Mouse (Mus musculus) activated CD4-positive, CD25-positive, alpha-beta regulatory T cell, adult 4 months (primary cell): ENCODE measurements around the gene Obox8. TPM values are rescaled to one million over a fixed set of nuclear protein-coding genes. Genes with fewer than 3 reads are reported as not detected.

Experiments used
- ATAC-seq: one replicate; pipeline ENCODE4 v1.8.0; 2017
- polyA plus RNA-seq, 2 experiments: library from polyadenylated mRNA; unstranded; fragments of 100-300 nt; shearing (Covaris generic); gene quantifications; one replicate each; pipeline ENCODE4 v1.2.1; 2017

The Obox8 gene
- polyA plus RNA-seq, result under 1 TPM in 1 of 2 experiments, not detected in 1; 0.38 TPM

- no peak for ATAC-seq
Observed at GRCm38 (mm10) chr7:14333457-14333856, at the start of gene Obox8. Gene Obox8, minus strand, starts transcription at chr7:14333557.

GRCm38 (mm10) chr7:14317209-14317608 lies 16.1 kb downstream of the Obox8 start:
- ATAC-seq, result peak; percentile 43

DNA sequence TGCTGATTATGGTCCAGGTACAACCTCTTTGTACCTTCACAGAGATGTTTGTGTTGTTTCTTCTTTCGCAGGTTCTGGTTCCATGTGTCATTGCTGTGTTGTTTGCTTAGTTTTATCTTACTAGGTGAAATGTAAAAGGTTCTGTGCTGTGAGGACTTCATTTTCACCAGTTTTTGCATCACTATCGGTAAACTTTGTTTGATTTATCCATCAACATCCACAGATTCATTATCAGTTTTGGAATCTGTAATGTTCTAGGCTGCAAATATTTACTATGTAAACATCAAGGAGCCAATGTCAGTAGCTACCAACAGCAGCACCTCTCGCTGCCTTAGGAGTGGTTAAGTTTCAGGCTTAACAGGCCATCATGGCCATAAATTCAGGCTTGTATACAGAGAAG lies 24.7 kb downstream of the Obox8 start:
- ATAC-seq, result no peak

DNA sequence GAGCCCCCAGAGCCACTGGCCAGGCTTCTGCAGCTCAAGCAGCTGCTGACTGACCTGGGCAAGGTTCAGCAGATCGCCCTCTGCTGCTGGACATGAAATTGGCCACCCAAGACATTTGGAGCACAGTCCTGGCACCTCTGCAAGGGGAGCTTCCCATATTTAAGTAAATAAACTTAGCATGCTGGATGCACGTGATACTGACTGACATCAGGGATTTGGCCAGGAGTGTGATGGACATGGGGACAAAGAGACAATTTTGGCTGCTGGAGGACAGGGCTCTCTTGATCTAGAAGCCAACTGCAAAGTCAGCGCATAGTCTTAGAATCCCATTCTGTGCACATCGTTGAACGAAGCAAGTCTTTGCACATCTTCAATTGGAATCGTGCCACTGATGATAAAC lies 25.8 kb downstream of the Obox8 start:
- ATAC-seq, result no peak

Other genes with a start within 250 kb of the Obox8 start
- not detected for gene Sult2a3, start 210.5 kb downstream of the Obox8 start, polyA plus RNA-seq
- gene Sult2a6, start 78.7 kb downstream of the Obox8 start, polyA plus RNA-seq, result not detected
- not detected for gene Sult2a8, start 113.2 kb upstream of the Obox8 start, polyA plus RNA-seq
- not detected for gene Sult2a7, start 160.7 kb upstream of the Obox8 start, polyA plus RNA-seq
- gene Vmn1r90, start 229.9 kb upstream of the Obox8 start, polyA plus RNA-seq, result not detected